Mouse (Mus musculus) c-Kit-positive CD71-positive TER-119-negative erythroid progenitor cells, embryonic 14.5 days (primary cell): ENCODE results near the gene Gpr137c.

Experiments used
- DNase-seq: peaks from one replicate; pipeline ENCODE4 v3.0.0-alpha.2; 2013; ENCODE audit warnings: low read depth

Gene Gpr137c

DNA sequence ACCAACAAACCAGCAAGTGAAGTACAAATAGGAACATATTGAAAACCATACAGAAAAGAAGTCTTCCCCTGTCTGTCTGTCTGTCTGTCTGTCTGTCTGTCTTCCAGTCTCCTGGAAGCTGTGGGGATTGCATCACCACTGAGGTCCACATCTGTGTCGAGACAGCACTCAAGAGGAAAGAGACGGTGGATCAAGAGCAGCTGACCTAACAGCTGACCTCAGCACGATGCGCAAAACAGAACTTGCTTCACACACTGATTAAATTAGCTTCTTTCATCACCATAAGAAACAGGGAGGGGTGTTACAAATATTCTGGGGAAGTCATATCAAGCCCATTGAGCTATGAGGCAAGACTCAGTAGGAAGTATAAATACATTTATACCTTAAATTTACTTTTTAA is 72.1 kb downstream of the Gpr137c start:
- no peak for DNase-seq

DNA sequence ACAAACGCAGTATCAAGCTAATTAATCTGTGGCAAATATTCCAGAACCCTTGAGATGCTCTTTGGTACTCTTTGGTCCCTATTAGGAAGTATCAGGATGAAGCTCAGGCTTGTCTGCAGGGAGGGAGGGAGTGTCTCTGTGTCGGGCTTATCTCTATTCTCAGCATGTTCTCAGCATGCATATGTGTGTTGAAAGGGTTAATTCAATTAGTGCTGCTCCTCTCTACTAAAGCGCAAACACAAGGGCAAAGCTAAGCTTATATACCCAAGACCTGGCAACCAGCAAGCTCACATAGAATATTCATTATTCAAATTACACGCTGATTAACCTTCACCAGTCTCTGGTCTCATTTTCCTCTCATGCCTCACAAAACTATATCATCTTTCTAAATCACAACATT is 84.4 kb downstream of the Gpr137c start:
- no peak for DNase-seq

GRCm38 (mm10) chr14:45304389-45304788 is 84.9 kb downstream of the Gpr137c start:
- DNase-seq, result no peak

- no peak for DNase-seq
These were observed 86.3 kb downstream of the Gpr137c start for GRCm38 (mm10) chr14:45305852-45306251.

GRCm38 (mm10) chr14:45307630-45308328 is 88.3 kb downstream of the Gpr137c start:
- no peak for DNase-seq

DNA sequence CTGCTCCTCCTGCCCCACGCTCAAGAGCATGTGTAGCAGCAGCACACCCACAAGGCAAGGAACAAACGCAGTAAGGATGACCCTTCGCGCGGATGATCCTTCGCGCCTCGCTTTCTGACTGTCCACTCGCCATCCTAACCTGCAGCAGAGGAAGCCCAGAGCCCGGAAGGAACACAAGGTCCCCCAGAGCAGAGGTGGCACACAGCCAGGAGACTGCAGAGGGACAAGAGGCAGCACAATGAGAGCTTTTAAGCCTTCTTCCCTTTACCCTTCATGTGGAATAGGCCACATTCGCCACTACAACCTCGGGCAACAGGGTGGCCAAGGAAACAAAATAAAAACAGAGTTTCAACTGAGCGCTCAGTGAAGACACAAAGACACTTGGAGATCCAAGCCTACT is 90.1 kb downstream of the Gpr137c start:
- DNase-seq, result no peak

GRCm38 (mm10) chr14:45310101-45310500 is 90.6 kb downstream of the Gpr137c start:
- no peak for DNase-seq

DNA sequence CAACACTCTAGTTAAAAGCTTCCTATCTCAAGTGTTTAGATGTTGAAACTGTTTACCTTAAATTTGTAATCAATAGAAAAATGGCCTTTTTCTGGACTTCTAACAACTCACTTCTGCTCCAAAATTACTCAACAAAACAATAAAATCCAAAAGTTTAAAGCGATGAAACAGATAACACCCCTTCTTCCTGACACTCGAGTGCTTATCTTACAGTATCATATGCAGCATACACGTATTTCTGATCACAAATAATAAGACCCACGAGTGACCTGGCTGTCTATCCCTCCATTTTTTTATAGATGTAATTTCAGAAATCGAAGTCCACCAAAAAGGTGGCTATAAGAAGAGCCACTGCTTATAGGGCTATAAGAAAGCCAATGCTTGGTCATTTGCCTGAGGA is 97.4 kb downstream of the Gpr137c start:
- no peak for DNase-seq

DNA sequence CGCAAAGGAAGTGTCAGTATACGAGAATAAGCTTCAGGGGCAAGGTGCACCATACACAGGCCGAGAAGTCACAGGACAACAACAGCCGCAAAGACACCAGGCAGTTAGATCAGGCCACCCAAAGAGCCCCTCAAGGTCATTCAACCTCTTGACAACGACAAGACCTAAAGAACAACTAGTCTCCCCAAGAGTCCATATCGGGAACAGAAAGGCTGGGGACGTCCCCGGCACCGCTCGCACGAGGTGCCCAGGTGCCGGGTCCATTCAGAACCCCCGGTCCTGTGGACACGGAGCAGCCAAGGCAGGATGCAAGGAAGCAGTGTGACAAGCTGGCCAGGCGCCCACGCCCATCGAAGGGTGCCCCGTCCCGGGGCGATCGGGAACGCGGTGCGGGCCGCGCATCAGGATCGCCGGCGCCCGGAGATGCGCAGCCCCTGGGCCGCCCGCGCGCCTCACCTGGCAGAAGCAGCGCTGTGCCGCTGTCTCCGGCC is 98.4 kb downstream of the Gpr137c start:
- peak; percentile 40 for DNase-seq

DNA sequence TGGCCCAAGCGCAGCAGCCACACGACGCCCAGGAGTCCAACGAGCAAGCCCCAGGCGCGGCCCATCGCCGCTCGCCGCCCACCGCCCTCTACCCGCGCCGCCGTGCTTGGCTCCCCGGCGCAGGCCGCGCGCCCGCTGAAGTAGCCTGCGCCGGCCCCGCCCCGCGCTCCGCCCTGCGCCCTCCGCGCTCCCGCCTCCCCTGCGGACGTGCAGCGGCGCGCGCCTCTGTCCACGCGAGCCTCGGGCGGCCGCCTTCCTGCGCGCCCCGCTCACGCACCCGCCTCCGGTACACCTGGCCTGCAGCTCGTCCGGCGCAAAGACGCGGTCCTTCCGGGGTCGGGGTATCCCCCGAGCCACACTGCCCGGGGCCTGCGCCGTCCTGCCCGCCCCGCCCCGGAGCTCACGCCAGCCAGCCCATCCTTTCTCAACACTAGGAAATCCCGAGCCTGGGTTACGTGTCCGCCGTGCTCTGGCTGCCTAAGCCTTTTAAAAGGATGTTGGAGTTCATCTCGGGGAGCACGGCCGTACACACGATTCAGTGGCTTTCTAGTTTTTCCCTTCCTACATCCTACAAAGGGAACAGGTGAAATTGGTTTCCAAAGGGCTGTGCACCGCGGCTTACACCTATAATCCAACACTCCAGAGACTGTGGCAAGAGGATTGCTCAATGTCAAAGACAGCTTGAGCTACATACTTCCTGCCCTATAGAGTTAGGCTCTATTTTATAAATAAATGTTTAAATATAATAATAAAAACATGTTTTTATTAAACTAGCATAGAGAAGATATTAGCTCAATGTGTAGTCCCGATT is 99.1 kb downstream of the Gpr137c start, which contains the start of gene Ero1l:
Gene Ero1l, minus strand, starts transcription at position 346 of the 811 bp plus-strand sequence.
- peak; percentile 55 for DNase-seq

GRCm38 (mm10) chr14:45319237-45319610 is 99.7 kb downstream of the Gpr137c start:
- peak; percentile 49 for DNase-seq

DNA sequence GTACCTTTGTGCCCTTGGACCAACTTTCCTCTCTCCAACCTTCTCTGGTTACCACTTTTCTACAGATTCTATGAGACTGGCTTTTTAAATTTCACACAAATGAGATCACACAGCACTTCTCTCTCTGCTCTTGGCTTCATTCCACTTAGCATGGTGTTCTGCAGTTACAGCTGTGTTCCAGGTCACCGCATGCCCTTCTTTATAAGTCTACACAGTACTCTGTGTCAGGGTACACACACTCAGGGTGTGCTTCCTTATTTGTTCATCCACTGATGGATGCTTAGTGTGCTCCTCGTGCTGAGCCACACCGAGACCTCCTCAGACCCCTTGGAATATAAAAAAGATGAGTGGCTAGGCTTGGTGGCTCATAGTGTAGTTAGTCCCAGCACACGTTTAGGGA is 100.6 kb downstream of the Gpr137c start:
- DNase-seq, result no peak

- no peak for DNase-seq
These were observed 101.5 kb downstream of the Gpr137c start for GRCm38 (mm10) chr14:45321067-45321466.

DNA sequence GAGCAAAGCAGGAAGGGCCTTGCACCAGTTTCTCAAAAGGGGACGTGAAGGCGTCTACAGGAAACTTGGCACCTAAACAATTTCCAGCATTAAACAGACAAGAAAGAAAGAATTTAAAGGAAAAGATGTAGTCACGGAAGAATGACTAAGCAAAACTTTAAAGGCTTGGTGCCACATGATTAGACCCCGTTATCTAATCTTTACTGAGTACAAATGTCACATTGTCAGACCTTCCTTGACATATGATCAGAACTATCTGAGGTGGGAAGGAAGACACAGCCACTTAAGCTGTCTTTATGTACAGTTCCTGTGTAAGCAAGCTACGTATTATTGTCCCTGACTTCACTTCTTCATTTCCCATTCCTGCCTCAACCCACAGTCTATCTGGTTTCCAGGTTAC is 102.1 kb downstream of the Gpr137c start:
- peak; percentile 68 for DNase-seq

DNA sequence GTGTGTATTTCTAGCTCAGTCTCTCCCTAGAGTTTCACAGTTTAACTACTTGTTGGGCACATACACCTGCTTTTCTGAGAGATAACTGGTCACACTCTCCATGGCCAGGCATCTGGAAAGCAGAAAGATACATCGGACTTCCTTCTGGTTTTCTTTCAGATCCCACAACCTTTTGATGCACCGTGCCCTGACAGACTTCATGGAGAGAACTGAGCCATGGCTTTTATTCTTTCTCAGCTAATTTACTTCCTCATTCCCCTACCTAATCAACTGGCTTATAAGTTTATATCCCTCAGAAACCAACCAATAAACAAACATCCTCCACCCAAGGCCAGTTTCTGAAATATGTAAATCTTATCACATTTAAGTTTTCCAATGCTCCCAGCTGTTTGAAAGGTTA is 102.9 kb downstream of the Gpr137c start:
- no peak for DNase-seq

DNA sequence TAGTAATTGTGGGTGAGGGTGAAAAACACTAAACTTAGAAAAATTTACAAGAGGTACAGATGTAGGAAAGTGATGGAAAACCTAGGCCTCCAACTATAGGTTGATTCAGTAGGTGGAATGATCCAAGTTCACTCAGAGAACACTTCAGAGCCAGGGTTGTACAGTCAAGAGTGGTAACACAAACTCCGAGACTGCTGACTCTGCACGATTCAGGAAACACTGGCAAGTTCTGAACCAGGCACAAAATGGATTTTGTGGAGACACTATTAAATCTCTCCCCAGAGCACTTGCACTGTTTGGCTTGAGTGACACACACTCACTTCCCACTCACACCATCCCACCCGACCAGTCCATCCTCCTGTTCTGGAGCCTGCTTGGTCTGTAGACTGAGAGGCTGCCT is 103.8 kb downstream of the Gpr137c start:
- no peak for DNase-seq

GRCm38 (mm10) chr14:45325471-45325870 is 106.0 kb downstream of the Gpr137c start:
- no peak for DNase-seq

GRCm38 (mm10) chr14:45328072-45328713 is 108.7 kb downstream of the Gpr137c start:
- no peak for DNase-seq

GRCm38 (mm10) chr14:45329018-45329588 is 109.6 kb downstream of the Gpr137c start:
- DNase-seq, result no peak

DNA sequence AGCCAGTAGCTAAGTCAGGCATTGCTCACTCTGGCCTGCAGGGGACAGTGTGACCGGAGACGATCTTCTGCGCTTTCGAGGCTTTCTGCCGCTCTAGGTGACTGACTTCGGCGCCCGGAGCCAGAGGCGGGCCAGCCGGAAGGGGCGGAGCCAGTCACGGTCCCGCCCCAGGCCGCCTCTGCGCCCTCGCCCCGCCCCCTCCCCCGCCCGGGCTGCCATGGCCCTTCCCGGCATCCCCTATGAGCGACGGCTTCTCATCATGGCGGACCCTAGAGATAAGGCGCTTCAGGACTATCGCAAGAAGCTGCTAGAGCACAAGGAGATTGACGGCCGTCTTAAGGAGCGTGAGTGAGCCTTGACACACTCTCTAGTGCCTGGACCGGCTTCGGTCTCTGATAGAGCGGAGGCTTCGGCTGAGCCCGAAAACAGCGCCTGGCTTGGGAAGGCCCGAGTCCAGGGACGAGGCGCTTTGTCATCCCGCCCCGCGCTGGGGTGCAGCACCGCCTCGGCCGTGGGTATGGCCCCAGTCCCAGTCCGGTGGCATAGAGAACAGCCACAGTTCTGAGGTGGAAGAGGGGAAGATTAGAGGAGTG is 110.2 kb downstream of the Gpr137c start, which contains the start of gene Psmc6:
Gene Psmc6, plus strand, starts transcription at position 200 of the 593 bp plus-strand sequence.
- DNase-seq, result peak; percentile 94
